Mouse (Mus musculus) cerebellum, adult 2 months (tissue): Measurements from ENCODE around the gene Klhl25. TPM values are rescaled to one million over a fixed set of nuclear protein-coding genes. Genes with fewer than 3 reads are reported as not detected.
"Not testable (repeated sequence)": the region's sequence is repeated elsewhere in the genome, so short reads cannot be mapped to it uniquely, and the experiment has no call there.

ENCODE experiments used
- DNase-seq, 2 experiments: peaks; one replicate each; pipeline ENCODE4 v3.0.0; 2021
- H3K27ac ChIP-seq: fragments of 200-500 bp; 2 replicates; pipeline ENCODE4 v1.5.1; 2012; ENCODE audit warnings: low read length, control low read depth, inconsistent platforms; ENCODE audit not compliant: insufficient read depth
- H3K27me3 ChIP-seq: fragments of 200-500 bp; 2 replicates; pipeline ENCODE4 v1.6.1; 2012; ENCODE audit warnings: inconsistent platforms, mild to moderate bottlenecking, low read length, moderate library complexity; ENCODE audit not compliant: control insufficient read depth, insufficient read depth
- H3K4me1 ChIP-seq: fragments of 200-500 bp; 2 replicates; pipeline ENCODE4 v1.6.1; 2011; ENCODE audit warnings: low read length; ENCODE audit not compliant: control insufficient read depth, insufficient read depth
- H3K4me3 ChIP-seq: fragments of 200-500 bp; replicated peaks from 2 replicates; pipeline ENCODE3; 2011; ENCODE audit warnings: mild to moderate bottlenecking, low read depth, low read length, control low read depth; ENCODE audit not compliant: insufficient read depth
- CTCF ChIP-seq: fragments of 200-500 bp; IDR thresholded peaks from 2 replicates; pipeline ENCODE4 v1.5.1; 2011; ENCODE audit warnings: low read depth, mild to moderate bottlenecking, control low read depth, low read length, moderate library complexity, borderline replicate concordance; ENCODE audit not compliant: insufficient read depth
- POLR2A ChIP-seq: fragments of 200-500 bp; IDR thresholded peaks from 2 replicates; pipeline ENCODE4 v1.6.1; 2011; ENCODE audit warnings: low read length, control low read depth, borderline replicate concordance; ENCODE audit not compliant: insufficient read depth
- WGBS: fragments of 180-500 bp; shearing (Covaris S2); methylation state at CpG from one replicate; pipeline ENCODE4 v1.1.7; 2018; 5-methylcytosine and 5-hydroxymethylcytosine counted together
- polyA plus RNA-seq: library from polyadenylated mRNA; depleted of rRNA; stranded (reverse); fragments of >200 nt; gene quantifications from 2 replicates; pipeline ENCODE4 v1.2.3, GENCODE M21; 2012

The Klhl25 gene
- polyA plus RNA-seq, 1 experiment: 8.9 TPM

GRCm38 (mm10) chr7:75870551-75870950, 22.4 kb downstream of the Klhl25 start:
- Histone ChIP-seq H3K27me3 (no peaks in the 10 kb centered on the region), H3K4me3 (no peak overlapping the region), H3K27ac (no peak overlapping the region), H3K4me1 (peaks cover 17% of the 10 kb centered on the region)
- TF ChIP-seq CTCF (no peak), POLR2A (no peak)
- 56% methylated on average over 9 of the region's 9 CpGs for WGBS
- no peak for DNase-seq

GRCm38 (mm10) chr7:75872255-75872654, 24.1 kb downstream of the Klhl25 start:
- no peak for DNase-seq
- TF ChIP-seq CTCF (no peak), POLR2A (no peak)
- H3K4me3 ChIP-seq: no peak overlapping the region
- H3K27me3 ChIP-seq: no peaks in the 10 kb centered on the region
- H3K27ac ChIP-seq: no peak overlapping the region
- WGBS: 75% methylated on average over 5 of the region's 5 CpGs
- peaks cover 17% of the 10 kb centered on the region for H3K4me1 ChIP-seq

- WGBS: 31% methylated on average over 8 of the region's 8 CpGs
- peak in 1 of 2 experiments; percentile 10 for DNase-seq
These were observed 24.6 kb downstream of the Klhl25 start for GRCm38 (mm10) chr7:75872697-75873096.

GRCm38 (mm10) chr7:75873216-75873615, 25.1 kb downstream of the Klhl25 start:
- Histone ChIP-seq H3K4me1 (peaks cover 17% of the 10 kb centered on the region), H3K27ac (no peak overlapping the region), H3K4me3 (no peak overlapping the region), H3K27me3 (no peaks in the 10 kb centered on the region)
- WGBS: 86% methylated on average over 3 of the region's 3 CpGs
- TF ChIP-seq POLR2A: no peak
- 0 out of 2 replicates have a peak, but pooled peaks have one; percentile 31 for TF ChIP-seq CTCF
- no peak for DNase-seq

More at GRCm38 (mm10) chr7:75872697-75873096, 24.6 kb downstream of the Klhl25 start:
- no peak for TF ChIP-seq POLR2A
- TF ChIP-seq CTCF: no peak
- Histone ChIP-seq H3K4me3 (no peak overlapping the region), H3K4me1 (peaks cover 17% of the 10 kb centered on the region), H3K27me3 (no peaks in the 10 kb centered on the region), H3K27ac (no peak overlapping the region)

- Histone ChIP-seq H3K27me3 (no peaks in the 10 kb centered on the region), H3K4me1 (peaks cover 17% of the 10 kb centered on the region), H3K27ac (no peak overlapping the region), H3K4me3 (no peak overlapping the region)
- TF ChIP-seq POLR2A (no peak), CTCF (no peak)
- peak in 1 of 2 experiments; percentile 33 for DNase-seq
- 72% methylated on average over 7 of the region's 7 CpGs for WGBS
These were observed 25.6 kb downstream of the Klhl25 start for GRCm38 (mm10) chr7:75873746-75874145.

- not testable (repeated sequence) for H3K4me1 ChIP-seq, H3K4me3 ChIP-seq, H3K27me3 ChIP-seq, DNase-seq, H3K27ac ChIP-seq
- WGBS: 87% methylated on average over 2 of the region's 2 CpGs
These were observed 31.3 kb downstream of the Klhl25 start for GRCm38 (mm10) chr7:75879436-75879835.

GRCm38 (mm10) chr7:75880236-75880635, 32.1 kb downstream of the Klhl25 start:
- 66% methylated on average over 8 of the region's 8 CpGs for WGBS
- H3K27ac ChIP-seq: no peak overlapping the region

GRCm38 (mm10) chr7:75880650-75881049, 32.5 kb downstream of the Klhl25 start:
- H3K27me3 ChIP-seq: no peaks in the 10 kb centered on the region
- no peaks in the 10 kb centered on the region for H3K4me1 ChIP-seq
- no peak overlapping the region for H3K27ac ChIP-seq
- peak; percentile 62 to 80 for DNase-seq
- no peak overlapping the region for H3K4me3 ChIP-seq
- TF ChIP-seq CTCF (peak; percentile 98), POLR2A (no peak)
- WGBS: 5% methylated on average over 8 of the region's 8 CpGs

More at GRCm38 (mm10) chr7:75880236-75880635, 32.1 kb downstream of the Klhl25 start:
- Histone ChIP-seq H3K27me3 (no peaks in the 10 kb centered on the region), H3K4me1 (no peaks in the 10 kb centered on the region), H3K4me3 (no peak overlapping the region)
- TF ChIP-seq CTCF (no peak), POLR2A (no peak)
- DNase-seq: no peak

GRCm38 (mm10) chr7:75881376-75881775, 33.3 kb downstream of the Klhl25 start:
- Histone ChIP-seq H3K27ac (no peak overlapping the region), H3K4me3 (no peak overlapping the region), H3K4me1 (no peaks in the 10 kb centered on the region), H3K27me3 (no peaks in the 10 kb centered on the region)
- WGBS: 75% methylated on average over 6 of the region's 6 CpGs
- TF ChIP-seq POLR2A: no peak
- TF ChIP-seq CTCF: no peak
- no peak for DNase-seq
